Mouse (Mus musculus): ENCODE measurements at regions not wholly inside any gene's neighbourhood (a gene's known extent, or its start where the extent isn't known, plus 50 kb on each side); places are given as distances from the start of the nearest gene placed in this dataset.

DNA sequence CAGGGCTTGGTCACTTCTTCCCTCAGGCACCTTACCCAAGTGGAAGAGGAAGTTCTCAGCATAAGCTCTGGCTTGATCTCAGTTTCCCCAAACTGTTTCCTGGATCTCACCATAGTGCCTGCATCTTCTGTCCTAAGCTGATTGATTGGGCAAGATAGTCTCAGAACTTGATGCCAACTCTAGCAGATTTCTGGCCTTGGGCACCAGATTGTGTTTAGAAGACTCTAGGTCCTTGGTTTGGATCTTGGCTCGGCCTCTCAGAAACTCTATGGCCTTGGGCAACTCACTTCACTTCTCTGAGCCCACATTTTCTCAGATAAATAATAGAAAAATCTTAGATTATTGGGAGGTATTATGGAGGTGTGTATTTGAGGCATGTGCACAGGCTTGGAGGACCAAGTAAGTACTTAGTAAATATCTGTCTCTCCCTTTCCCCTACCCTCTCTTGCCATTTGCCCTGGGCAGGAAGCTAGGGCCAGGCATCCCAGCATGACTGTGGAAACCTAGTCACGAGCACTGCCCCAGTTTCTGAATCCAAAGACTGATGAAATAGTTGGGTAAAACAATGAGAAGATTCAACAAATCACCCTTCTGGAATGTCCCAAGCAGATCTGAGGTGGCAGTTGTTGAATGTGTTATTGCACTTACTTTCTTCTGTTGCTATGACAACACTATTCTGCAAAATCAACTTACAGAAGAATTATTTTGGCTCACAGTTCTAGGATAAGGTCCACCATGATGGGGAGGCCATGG lies 293.6 kb downstream of the 4933412E24Rik start:
- TF ChIP-seq POLR2A (IDR thresholded peaks at IDR 0.05; ENCODE audit: insufficient read length, low read depth): no peak
- TF ChIP-seq CEBPB (IDR thresholded peaks at IDR 0.05; ENCODE audit: insufficient read depth, poor library complexity, severe bottlenecking): 0 out of 2 replicates have a peak, but pooled peaks have one; percentile 50
- TF ChIP-seq TCF12 (IDR thresholded peaks at IDR 0.05; ENCODE audit: insufficient read depth, poor library complexity, severe bottlenecking): no peak

All from myocyte (in vitro differentiated cells).